Mouse (Mus musculus) heart, embryonic 10.5 days (tissue): Measurements from ENCODE around the gene Cilp. TPM values are rescaled to one million over a fixed set of nuclear protein-coding genes. Genes with fewer than 3 reads are reported as not detected.
"Not testable (repeated sequence)": the region's sequence is repeated elsewhere in the genome, so short reads cannot be mapped to it uniquely, and the experiment has no call there.

ENCODE experiments used
- DNase-seq: peaks from one replicate; pipeline ENCODE4 v3.0.0-alpha.2; 2017; ENCODE audit warnings: low spot score
- H3K27ac ChIP-seq: fragments of 300-500 bp; sonication (generic); 2 replicates; pipeline ENCODE4 v1.5.1; 2016; ENCODE audit warnings: mild to moderate bottlenecking
- H3K27me3 ChIP-seq: fragments of 300-500 bp; sonication (generic); 2 replicates; pipeline ENCODE4 v1.6.1; 2016; ENCODE audit warnings: mild to moderate bottlenecking; ENCODE audit not compliant: poor library complexity, insufficient read depth, severe bottlenecking
- H3K36me3 ChIP-seq: fragments of 300-500 bp; sonication (generic); 2 replicates; pipeline ENCODE4 v1.6.1; 2016; ENCODE audit warnings: mild to moderate bottlenecking, moderate library complexity
- H3K4me1 ChIP-seq: fragments of 300-500 bp; sonication (generic); 2 replicates; pipeline ENCODE4 v1.6.1; 2016; ENCODE audit warnings: mild to moderate bottlenecking
- H3K4me3 ChIP-seq: fragments of 300-500 bp; sonication (generic); 2 replicates; pipeline ENCODE4 v1.5.1; 2016; ENCODE audit warnings: mild to moderate bottlenecking, moderate library complexity
- H3K9me3 ChIP-seq: fragments of 300-500 bp; sonication (generic); 2 replicates; pipeline ENCODE4 v1.6.1; 2016; ENCODE audit warnings: mild to moderate bottlenecking, moderate library complexity
- WGBS: fragments of 180-500 bp; shearing (Covaris S2); methylation state at CpG from one replicate; pipeline ENCODE4 v1.1.7; 2016; 5-methylcytosine and 5-hydroxymethylcytosine counted together
- polyA plus RNA-seq: library from polyadenylated mRNA; unstranded; fragments of >200 nt; fragmentation: Nextera tagmentation; extraction: Ambion mirVana; gene quantifications from 2 replicates; pipeline ENCODE4 v1.2.1, GENCODE M21; 2016

Cilp gene
- polyA plus RNA-seq, 1 experiment from 2014 or later: not detected

DNA sequence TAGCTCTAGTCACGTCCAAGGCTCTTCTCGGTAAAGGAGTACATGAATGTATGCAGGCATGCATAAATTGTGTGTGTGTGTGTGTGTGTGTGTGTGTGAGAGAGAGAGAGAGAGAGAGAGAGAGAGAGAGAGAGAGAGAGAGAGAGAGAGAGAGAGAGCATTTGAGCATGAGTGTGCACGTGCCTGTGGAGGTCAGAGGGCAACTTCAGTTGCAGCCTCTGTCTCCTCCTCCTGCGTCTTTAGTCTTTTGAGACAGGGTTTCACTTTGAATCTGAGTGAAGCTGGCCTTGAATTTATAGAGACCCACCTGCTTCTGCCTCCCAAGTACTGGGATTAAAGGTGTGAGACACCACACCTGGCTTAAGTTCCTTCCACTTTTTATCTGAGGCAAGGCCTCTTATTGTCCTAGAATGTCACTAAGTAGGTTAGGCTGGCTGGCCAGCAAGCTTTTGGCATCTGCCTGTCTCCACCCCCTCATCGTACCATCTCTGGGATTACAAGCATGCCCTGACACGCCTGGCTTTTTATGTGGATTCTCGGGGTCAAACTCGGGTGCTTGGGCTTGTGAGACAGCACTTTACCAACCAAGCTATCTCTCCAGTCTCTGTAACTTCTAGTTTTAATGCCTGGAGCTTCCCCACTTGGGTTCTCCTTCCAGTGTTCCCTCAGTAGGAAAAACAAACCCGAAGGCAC is 7.6 kb upstream of the Cilp start:
- Histone ChIP-seq H3K36me3 (no peaks in the 10 kb centered on the region), H3K4me1 (no peaks in the 10 kb centered on the region), H3K9me3 (no peaks in the 10 kb centered on the region), H3K27ac (no peak overlapping the region), H3K27me3 (no peaks in the 10 kb centered on the region), H3K4me3 (no peak overlapping the region)
- WGBS: 73% methylated on average over 9 of the region's 9 CpGs
- DNase-seq: no peak

GRCm38 (mm10) chr9:65259366-65259765 is 5.6 kb upstream of the Cilp start:
- Histone ChIP-seq H3K36me3 (no peaks in the 10 kb centered on the region), H3K4me1 (no peaks in the 10 kb centered on the region), H3K9me3 (no peaks in the 10 kb centered on the region), H3K4me3 (no peak overlapping the region), H3K27me3 (no peaks in the 10 kb centered on the region), H3K27ac (no peak overlapping the region)
- 72% methylated on average over 7 of the region's 7 CpGs for WGBS
- DNase-seq: no peak

DNA sequence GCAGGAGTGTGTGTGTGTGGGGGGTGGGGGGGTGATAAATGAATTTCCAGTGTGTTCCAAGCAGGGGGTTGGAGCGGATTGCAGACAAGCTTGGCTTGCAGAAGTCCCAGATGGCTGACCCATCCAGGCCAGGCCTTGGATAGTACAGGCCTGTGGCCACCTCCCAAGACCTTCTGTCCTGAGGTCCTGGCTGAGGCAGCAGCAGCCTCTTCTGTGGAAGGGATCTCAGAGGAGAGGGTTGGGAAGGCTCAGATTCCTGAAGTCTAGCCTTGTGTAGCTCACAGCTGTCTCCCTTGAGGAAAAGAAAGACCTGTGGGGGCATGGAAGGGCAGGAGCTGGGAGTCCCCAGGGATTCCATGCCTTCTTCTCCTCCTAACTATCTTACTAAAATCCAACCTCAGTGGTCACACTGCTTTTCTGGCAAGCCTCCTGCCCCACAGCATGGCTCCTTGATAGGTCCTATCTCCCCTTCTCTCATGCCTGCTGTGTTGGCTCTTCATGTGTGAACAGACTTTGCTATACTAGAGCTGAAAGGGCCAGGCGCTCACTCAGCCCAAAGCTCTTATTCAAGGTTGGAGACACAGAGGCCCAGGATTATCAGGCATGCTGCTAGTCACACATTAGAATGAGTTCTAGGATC is 3.3 kb upstream of the Cilp start:
- 75% methylated on average over 2 of the region's 2 CpGs for WGBS
- Histone ChIP-seq H3K4me1 (no peaks in the 10 kb centered on the region), H3K9me3 (no peaks in the 10 kb centered on the region), H3K4me3 (no peak overlapping the region), H3K36me3 (no peaks in the 10 kb centered on the region), H3K27me3 (no peaks in the 10 kb centered on the region), H3K27ac (no peak overlapping the region)
- no peak for DNase-seq

DNA sequence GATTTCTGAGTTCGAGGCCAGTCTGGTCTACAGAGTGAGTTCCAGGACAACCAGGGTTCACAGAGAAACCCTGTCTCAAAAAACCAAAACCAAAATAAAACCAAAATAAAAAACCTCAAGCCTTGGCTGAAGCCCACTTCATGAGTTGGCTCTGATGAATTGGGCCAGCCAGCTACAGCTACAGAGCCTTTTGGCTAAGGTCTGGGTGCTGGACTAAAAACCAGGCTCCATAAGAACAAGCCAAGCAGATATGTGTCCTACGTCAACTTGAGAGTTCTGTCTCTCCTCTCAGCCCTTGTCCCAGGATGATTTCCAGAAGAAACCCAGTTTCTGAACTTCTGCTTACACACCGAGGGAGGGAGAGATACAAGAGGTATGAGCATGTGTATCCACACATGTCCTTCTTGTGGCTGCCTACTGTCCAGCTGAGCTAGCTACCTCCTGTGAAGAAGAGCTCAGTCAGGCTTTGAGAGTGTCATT is 2.3 kb upstream of the Cilp start:
- Histone ChIP-seq H3K9me3 (no peaks in the 10 kb centered on the region), H3K27me3 (0 out of 2 replicates have a peak, but pooled peaks cover 3% of the 10 kb centered on the region), H3K4me1 (no peaks in the 10 kb centered on the region), H3K36me3 (no peaks in the 10 kb centered on the region), H3K4me3 (no peak overlapping the region), H3K27ac (no peak overlapping the region)
- WGBS: 83% methylated on average over 3 of the region's 3 CpGs
- DNase-seq: no peak

GRCm38 (mm10) chr9:65267742-65268515 is 2.9 kb downstream of the Cilp start:
- 46% methylated on average over 7 of the region's 7 CpGs for WGBS
- H3K4me1 ChIP-seq: peaks cover 5% of the 10 kb centered on the region

DNA sequence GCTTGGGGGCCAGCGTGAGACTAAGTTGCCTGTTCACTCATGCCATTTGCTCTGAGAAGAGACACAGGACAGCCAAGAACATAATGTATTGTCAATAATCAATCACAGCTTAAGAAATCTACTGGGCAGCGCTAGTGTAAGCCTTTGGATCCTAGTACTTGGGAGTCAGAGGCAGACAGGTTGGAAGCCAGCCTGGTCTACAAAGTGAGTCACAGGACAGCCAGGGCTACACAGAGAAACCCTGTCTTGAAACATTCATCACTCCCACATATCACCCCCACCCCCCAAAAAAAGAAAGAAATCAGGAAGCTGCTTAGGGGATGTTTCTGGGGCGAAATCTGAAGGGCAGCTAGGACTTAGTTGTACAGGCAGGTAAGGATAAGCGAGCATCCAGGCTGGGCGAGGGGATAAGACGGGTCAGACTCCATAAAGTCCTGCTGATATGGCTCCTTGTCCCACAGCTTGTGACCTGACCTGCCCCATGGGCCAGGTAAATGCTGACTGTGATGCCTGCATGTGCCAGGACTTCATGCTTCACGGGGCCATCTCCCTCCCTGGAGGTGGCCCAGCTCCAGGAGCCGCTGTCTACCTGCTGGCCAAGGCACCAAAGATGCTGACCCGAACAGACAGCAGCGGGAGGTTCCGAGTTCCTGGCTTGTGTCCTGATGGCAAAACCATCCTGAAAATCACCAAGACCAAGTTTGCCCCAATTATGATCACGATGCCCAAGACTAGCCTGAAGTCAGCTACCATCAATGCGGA is 8.2 kb downstream of the Cilp start:
- Histone ChIP-seq H3K4me1 (peaks cover 5% of the 10 kb centered on the region), H3K9me3 (no peaks in the 10 kb centered on the region), H3K4me3 (no peak overlapping the region), H3K27ac (no peak overlapping the region), H3K27me3 (peaks cover 14% of the 10 kb centered on the region), H3K36me3 (no peaks in the 10 kb centered on the region)
- DNase-seq: no peak
- WGBS: 83% methylated on average over 13 of the region's 13 CpGs

More at GRCm38 (mm10) chr9:65267742-65268515, 2.9 kb downstream of the Cilp start:
- 0 out of 2 replicates have a peak overlapping the region, but pooled peaks have one; percentile 42 for H3K27ac ChIP-seq
- H3K27me3 ChIP-seq: peaks cover 15% of the 10 kb centered on the region
- DNase-seq: no peak
- H3K9me3 ChIP-seq: no peaks in the 10 kb centered on the region
- H3K4me3 ChIP-seq: no peak overlapping the region
- H3K36me3 ChIP-seq: no peaks in the 10 kb centered on the region

DNA sequence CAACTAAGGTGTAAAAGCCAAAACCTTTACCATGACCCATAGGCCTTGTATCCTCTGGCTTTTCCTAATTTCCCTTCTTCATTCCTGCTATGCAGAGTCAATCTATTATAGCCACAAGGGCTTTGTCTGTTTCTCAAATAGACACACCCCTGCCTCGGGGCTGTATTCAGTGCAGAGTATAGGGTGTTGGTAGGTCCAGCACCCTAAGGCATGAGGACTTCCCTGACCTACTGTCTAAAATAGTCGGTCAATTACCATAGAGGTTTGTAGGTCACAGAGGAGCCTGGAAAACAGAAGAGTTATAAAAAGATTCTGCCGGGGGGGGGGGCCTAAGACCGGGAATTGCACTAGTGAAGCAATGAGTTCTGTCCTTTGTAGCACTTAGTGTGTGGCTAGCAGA is 8.9 kb downstream of the Cilp start:
- H3K27ac ChIP-seq: no peak overlapping the region
- H3K4me3 ChIP-seq: no peak overlapping the region
- no peaks in the 10 kb centered on the region for H3K36me3 ChIP-seq
- H3K27me3 ChIP-seq: peaks cover 14% of the 10 kb centered on the region
- no peaks in the 10 kb centered on the region for H3K9me3 ChIP-seq
- DNase-seq: no peak
- WGBS: 72% methylated on average over 4 of the region's 4 CpGs
- peaks cover 5% of the 10 kb centered on the region for H3K4me1 ChIP-seq

DNA sequence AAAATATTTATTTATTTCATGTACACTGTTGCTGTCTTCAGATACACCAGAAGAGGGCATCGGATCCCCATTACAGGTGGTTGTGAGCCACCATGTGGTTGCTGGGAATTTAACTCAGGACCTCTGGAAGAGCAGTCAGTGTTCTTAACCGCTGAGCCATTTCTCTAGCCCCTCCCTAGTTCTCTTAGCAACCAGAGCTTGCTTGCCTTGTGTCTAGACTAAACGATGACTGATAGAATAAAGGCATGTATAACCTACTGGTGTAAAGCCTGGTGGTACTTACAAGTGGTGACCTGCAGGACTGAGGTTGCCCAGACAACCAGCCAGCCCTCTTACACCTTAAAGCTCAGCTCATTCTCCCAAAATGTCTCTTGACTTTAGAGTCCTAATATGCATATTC is 9.9 kb downstream of the Cilp start:
- H3K4me1 ChIP-seq, H3K4me3 ChIP-seq, H3K27ac ChIP-seq, H3K36me3 ChIP-seq, DNase-seq, H3K27me3 ChIP-seq, H3K9me3 ChIP-seq: not testable (repeated sequence)
- 77% methylated on average over 3 of the region's 3 CpGs for WGBS

DNA sequence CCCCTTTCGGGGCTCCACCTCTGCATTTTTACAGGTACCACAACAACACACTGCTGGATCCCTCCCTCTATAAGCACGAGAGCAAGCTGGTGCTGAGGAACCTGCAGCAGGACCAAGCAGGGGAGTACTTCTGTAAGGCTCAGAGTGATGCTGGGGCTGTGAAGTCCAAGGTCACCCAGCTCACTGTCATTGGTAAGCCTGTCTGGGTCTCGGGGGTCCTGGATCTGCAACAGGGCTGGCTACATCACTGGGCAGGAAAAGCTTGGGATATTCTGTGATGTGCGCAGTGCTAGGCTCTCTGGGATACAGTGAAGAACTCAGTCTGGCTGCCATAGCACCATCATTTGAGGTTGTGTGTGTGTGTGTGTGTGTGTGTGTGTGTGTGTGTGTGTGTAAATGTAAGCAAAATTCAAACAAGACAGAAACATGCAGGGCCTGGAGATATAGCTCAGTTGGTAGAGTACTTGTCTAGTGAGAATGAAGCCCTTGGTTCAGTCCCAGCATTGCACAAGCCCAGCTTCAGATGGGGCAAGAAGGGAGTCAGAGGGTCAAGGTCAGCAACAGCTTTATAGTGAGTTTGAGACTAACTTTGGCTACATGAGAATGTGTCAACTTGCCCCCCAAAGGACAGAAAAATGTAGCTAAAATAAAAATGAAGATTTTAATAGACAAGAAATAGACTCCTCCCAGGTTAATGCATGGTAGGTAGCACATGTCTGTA is 11.0 kb downstream of the Cilp start:
- Histone ChIP-seq H3K36me3 (no peaks in the 10 kb centered on the region), H3K4me3 (no peak overlapping the region), H3K9me3 (no peaks in the 10 kb centered on the region), H3K4me1 (no peaks in the 10 kb centered on the region), H3K27ac (no peak overlapping the region), H3K27me3 (peaks cover 3% of the 10 kb centered on the region; the same call in 1 of the 2 replicates)
- WGBS: 60% methylated on average over 4 of the region's 4 CpGs
- no peak for DNase-seq

DNA sequence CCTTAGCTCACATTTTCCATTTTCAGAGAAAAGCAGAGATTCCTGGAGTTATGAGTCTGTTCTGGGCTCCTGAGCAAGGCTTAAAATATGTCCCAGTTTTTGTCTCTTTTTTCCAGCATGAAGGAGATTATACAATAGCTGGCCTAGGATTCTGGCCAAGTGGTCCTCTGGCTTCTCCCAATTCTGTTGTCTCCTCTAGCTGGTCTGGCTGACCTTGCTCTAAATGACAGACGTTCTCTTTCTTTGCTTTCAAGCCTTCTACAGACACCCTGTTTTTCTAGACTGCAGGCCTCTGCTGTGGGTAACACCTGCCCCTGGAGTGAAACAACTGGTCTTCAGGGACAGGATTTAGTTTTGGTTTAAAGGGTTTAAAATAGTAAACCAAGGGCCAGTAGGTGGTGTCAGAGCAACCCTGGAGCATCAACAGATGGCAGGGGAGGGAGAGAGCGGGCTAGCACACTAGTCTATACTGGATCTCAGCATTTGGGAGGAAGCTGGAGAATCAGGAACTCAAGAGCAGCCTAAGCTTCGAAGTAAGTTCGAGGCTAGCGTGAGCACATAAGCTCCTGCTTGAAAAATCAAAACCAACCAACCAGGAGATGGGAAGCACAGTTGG is 16.7 kb downstream of the Cilp start:
- DNase-seq: no peak
- Histone ChIP-seq H3K9me3 (no peaks in the 10 kb centered on the region), H3K4me3 (no peak overlapping the region), H3K27me3 (no peaks in the 10 kb centered on the region), H3K27ac (no peak overlapping the region), H3K4me1 (no peaks in the 10 kb centered on the region), H3K36me3 (no peaks in the 10 kb centered on the region)
- 69% methylated on average over 5 of the region's 5 CpGs for WGBS

- no peaks in the 10 kb centered on the region for H3K4me1 ChIP-seq
- 1% methylated on average over 3 of the region's 3 CpGs for WGBS
Measured at GRCm38 (mm10) chr9:65283301-65283700, 18.3 kb downstream of the Cilp start.

GRCm38 (mm10) chr9:65288252-65288651 is 23.3 kb downstream of the Cilp start:
- not testable (repeated sequence) for H3K27me3 ChIP-seq, H3K4me3 ChIP-seq, H3K27ac ChIP-seq, H3K9me3 ChIP-seq, H3K4me1 ChIP-seq, H3K36me3 ChIP-seq, DNase-seq
- 73% methylated on average over 5 of the region's 5 CpGs for WGBS

More at GRCm38 (mm10) chr9:65283301-65283700, 18.3 kb downstream of the Cilp start:
- H3K4me3 ChIP-seq: no peak overlapping the region
- H3K27ac ChIP-seq: no peak overlapping the region
- no peaks in the 10 kb centered on the region for H3K36me3 ChIP-seq
- no peaks in the 10 kb centered on the region for H3K27me3 ChIP-seq
- DNase-seq: no peak
- no peaks in the 10 kb centered on the region for H3K9me3 ChIP-seq
